Mouse (Mus musculus) ES-E14 (cell line): ENCODE measurements at regions not wholly inside any gene's neighbourhood (a gene's known extent, or its start where the extent isn't known, plus 50 kb on each side); places are given as distances from the start of the nearest gene placed in this dataset.

Experiments
- DNase-seq: peaks from one replicate; pipeline ENCODE4 v3.0.0-alpha.2; 2013; ENCODE audit warnings: low read depth, low spot score
- H3K27ac ChIP-seq: 2 replicates; pipeline ENCODE4 v1.5.1; 2012; ENCODE audit warnings: low read depth, mild to moderate bottlenecking, low read length, moderate library complexity, mixed read lengths; ENCODE audit not compliant: poor library complexity, insufficient read depth, severe bottlenecking
- H3K36me3 ChIP-seq: 2 replicates; pipeline ENCODE4 v1.6.1; 2012; ENCODE audit warnings: mild to moderate bottlenecking, low read length, moderate library complexity, mixed read lengths; ENCODE audit not compliant: control insufficient read depth, poor library complexity, insufficient read depth, severe bottlenecking
- H3K4me1 ChIP-seq, 2 experiments: fragments of 150-350 bp in 1 of 2; sonication (generic) in 1 of 2; 2 replicates each; pipeline ENCODE4 v1.6.1; 2012; ENCODE audit warnings: low read length in 2 of 2, mild to moderate bottlenecking in 1 of 2, mixed read lengths in 1 of 2; ENCODE audit not compliant: control insufficient read depth in 2 of 2, insufficient read depth in 2 of 2, poor library complexity in 1 of 2
- H3K4me3 ChIP-seq, 2 experiments: fragments of 150-350 bp in 1 of 2; sonication (generic) in 1 of 2; 2 replicates each; pipeline ENCODE4 v1.5.1; 2012; ENCODE audit warnings: low read length in 2 of 2, low read depth in 1 of 2, mild to moderate bottlenecking in 1 of 2, mixed read lengths in 1 of 2; ENCODE audit not compliant: insufficient read depth in 1 of 2, poor library complexity in 1 of 2, severe bottlenecking in 1 of 2
- H3K9ac ChIP-seq: 2 replicates; pipeline ENCODE4 v1.6.1; 2012; ENCODE audit warnings: low read depth, mild to moderate bottlenecking, low read length, mixed read lengths; ENCODE audit not compliant: poor library complexity, insufficient read depth, severe bottlenecking
- H3K9me3 ChIP-seq: fragments of 150-350 bp; sonication (generic); 2 replicates; pipeline ENCODE4 v1.6.1; 2012; ENCODE audit warnings: low read depth, mild to moderate bottlenecking, low read length; ENCODE audit not compliant: control insufficient read depth, insufficient read depth
- CHD2 ChIP-seq: IDR thresholded peaks from 2 replicates; pipeline ENCODE4 v1.6.1; 2014; ENCODE audit warnings: mild to moderate bottlenecking, low read depth, low read length, inconsistent platforms
- HCFC1 ChIP-seq: IDR thresholded peaks from 2 replicates; pipeline ENCODE4 v1.6.1; 2012; ENCODE audit warnings: low read length, inconsistent platforms, borderline replicate concordance; ENCODE audit not compliant: insufficient read depth
- MAFK ChIP-seq: IDR thresholded peaks from 2 replicates; pipeline ENCODE4 v1.6.1; 2014; ENCODE audit warnings: mild to moderate bottlenecking, low read depth, low read length, inconsistent platforms; ENCODE audit not compliant: insufficient read depth
- ZC3H11A ChIP-seq: IDR thresholded peaks from 2 replicates; pipeline ENCODE4 v1.6.1; 2012; ENCODE audit warnings: low read depth, mild to moderate bottlenecking, inconsistent platforms, low read length, borderline replicate concordance
- ZNF384 ChIP-seq: IDR thresholded peaks from 2 replicates; pipeline ENCODE4 v1.6.1; 2012; ENCODE audit warnings: low read depth, low read length, inconsistent platforms
- in situ Hi-C, 2 experiments: fragments of 600-800 bp; cut with MboI; formaldehyde crosslinking; loops; one replicate each; pipeline ENCODE4 v1.15.1; 2025; ENCODE audit warnings: low sequenced_read_pairs in 2 of 2, inconsistent platforms in 1 of 2; ENCODE audit not compliant: unreplicated experiment in 2 of 2

- no peak for TF ChIP-seq ZNF384
- no peak for TF ChIP-seq HCFC1
- no peak for TF ChIP-seq CHD2
- TF ChIP-seq ZC3H11A = no peak
- TF ChIP-seq MAFK = no peak
- in situ Hi-C loops = no loop called here
- H3K36me3 ChIP-seq = no peaks in the 10 kb centered on the region
Measured at GRCm38 (mm10) chr9:33533101-33533810, 897.2 kb downstream of the Ets1 start.

DNA sequence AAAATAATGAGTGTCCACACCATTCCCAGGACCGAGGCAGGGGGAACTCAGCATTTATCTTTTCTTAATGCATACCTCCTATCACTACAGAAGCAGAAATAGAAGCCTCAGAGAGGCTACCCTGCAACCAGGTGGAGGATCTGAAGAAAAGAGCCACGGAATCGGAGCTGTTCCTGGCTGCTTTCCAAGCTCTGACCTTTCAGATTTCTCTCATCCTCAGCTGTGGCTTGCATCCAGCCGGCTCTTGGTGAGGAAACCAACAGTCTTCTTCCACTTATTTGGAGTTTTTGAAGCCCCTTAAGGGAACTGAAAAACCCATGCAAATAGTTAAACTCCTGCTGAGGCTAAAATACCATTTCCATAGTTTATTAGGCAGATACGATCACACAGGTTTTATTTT, 907.3 kb downstream of the Ets1 start:
- no peaks in the 10 kb centered on the region for H3K36me3 ChIP-seq
- no peak overlapping the region for H3K27ac ChIP-seq
- TF ChIP-seq HCFC1 = no peak
- TF ChIP-seq ZC3H11A = no peak
- TF ChIP-seq CHD2 = no peak
- no peak for TF ChIP-seq MAFK
- TF ChIP-seq ZNF384 = no peak
- no peak overlapping the region for H3K4me3 ChIP-seq
- H3K9me3 ChIP-seq = no peaks in the 10 kb centered on the region
- H3K9ac ChIP-seq = no peak overlapping the region
- no peaks in the 10 kb centered on the region for H3K4me1 ChIP-seq
- in situ Hi-C loops = no loop called here
- no peak for DNase-seq

More at GRCm38 (mm10) chr9:33533101-33533810, 897.2 kb downstream of the Ets1 start:
- Histone ChIP-seq H3K4me1 (peaks cover 0 to 3% of the 10 kb centered on the region in 2 experiments; a peak in 2 of 4 replicates), H3K4me3 (no peak overlapping the region), H3K9me3 (no peaks in the 10 kb centered on the region), H3K9ac (no peak overlapping the region), H3K27ac (no peak overlapping the region)
- DNase-seq = no peak

DNA sequence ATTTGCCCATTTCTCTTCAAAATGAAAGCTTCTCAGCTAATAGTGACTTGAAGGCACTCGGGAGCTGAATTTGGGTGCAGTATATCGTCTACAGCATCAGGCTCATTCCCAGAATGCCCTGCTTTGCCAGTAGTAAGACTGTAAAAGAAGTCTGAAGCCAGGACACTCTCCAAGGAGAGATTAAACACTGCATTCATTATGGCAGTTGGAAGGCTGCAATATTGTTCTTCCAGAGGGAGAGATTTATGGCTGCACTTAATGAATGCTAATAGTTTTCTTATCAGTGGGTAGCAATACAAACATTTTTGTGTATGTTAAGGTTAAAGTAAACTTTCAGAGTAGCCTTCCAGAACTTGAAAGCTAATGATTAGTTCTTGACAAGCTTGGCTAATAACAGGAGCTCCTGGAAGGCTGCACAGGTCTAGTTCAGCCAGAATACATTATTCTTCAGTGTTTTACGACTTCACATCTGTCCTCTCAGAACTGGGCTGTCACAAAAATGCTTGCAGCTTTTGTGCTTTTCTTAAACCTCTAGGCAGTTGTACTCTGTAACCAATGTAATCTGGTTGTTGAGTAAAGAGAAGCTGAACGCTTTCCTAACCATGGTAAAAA, 910.2 kb downstream of the Ets1 start:
- Histone ChIP-seq H3K9ac (no peak overlapping the region), H3K4me3 (no peak overlapping the region), H3K27ac (no peak overlapping the region), H3K4me1 (no peaks in the 10 kb centered on the region), H3K9me3 (no peaks in the 10 kb centered on the region), H3K36me3 (no peaks in the 10 kb centered on the region)
- DNase-seq = no peak
- in situ Hi-C loops = no loop called here
- TF ChIP-seq ZC3H11A = no peak
- TF ChIP-seq HCFC1 = no peak
- no peak for TF ChIP-seq MAFK
- no peak for TF ChIP-seq CHD2
- TF ChIP-seq ZNF384 = no peak

DNA sequence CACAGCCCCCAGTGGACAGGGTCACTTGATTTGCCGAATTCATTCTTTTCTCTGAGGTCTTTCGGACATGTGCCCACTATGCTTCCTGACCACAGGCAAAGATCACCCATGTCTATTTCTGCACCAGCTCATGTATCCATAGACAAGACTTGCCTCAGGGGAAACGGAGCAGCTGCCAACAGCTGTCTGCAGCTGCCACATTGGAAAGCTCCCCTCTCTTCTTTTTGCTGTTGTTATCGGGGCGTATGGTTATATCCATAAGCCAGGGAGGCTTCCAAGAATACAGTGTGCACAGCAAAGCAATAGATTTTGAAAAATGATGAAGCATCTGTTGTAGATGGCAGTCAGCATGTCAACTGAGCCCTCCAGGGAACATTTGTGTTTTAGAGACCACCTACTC, 913.4 kb downstream of the Ets1 start:
- no peak for DNase-seq
- no peaks in the 10 kb centered on the region for H3K9me3 ChIP-seq
- no peaks in the 10 kb centered on the region for H3K36me3 ChIP-seq
- in situ Hi-C loops = no loop called here
- no peak overlapping the region for H3K9ac ChIP-seq
- H3K27ac ChIP-seq = no peak overlapping the region
- H3K4me1 ChIP-seq = no peaks in the 10 kb centered on the region
- TF ChIP-seq ZC3H11A = no peak
- no peak for TF ChIP-seq MAFK
- TF ChIP-seq ZNF384 = no peak
- no peak for TF ChIP-seq HCFC1
- no peak for TF ChIP-seq CHD2
- no peak overlapping the region for H3K4me3 ChIP-seq
